Mouse (Mus musculus) heart, embryonic 11.5 days (tissue): ENCODE results near the gene Epc2. TPM values are rescaled to one million over a fixed set of nuclear protein-coding genes. Genes with fewer than 3 reads are reported as not detected.

Experiments
- ATAC-seq: fragments of 200-750 bp; cut with Nextera tagmentation; replicated peaks from 2 replicates; pipeline ENCODE4 v1.8.0; 2017; ENCODE audit warnings: moderate library complexity; ENCODE audit not compliant: insufficient number of reproducible peaks, low FRiP score, low TSS enrichment
- H3K27ac ChIP-seq: fragments of 300-500 bp; sonication (generic); 2 replicates; pipeline ENCODE4 v1.5.1; 2014; ENCODE audit warnings: mild to moderate bottlenecking, low read depth, low read length
- H3K27me3 ChIP-seq: fragments of 300-500 bp; sonication (generic); 2 replicates; pipeline ENCODE4 v1.6.1; 2014; ENCODE audit warnings: mild to moderate bottlenecking, low read length, mixed read lengths; ENCODE audit not compliant: control insufficient read depth, insufficient read depth
- H3K36me3 ChIP-seq: fragments of 300-500 bp; sonication (generic); 2 replicates; pipeline ENCODE4 v1.6.1; 2014; ENCODE audit warnings: mild to moderate bottlenecking, low read length, moderate library complexity, mixed read lengths; ENCODE audit not compliant: control insufficient read depth, insufficient read depth
- H3K4me1 ChIP-seq: fragments of 300-500 bp; sonication (generic); 2 replicates; pipeline ENCODE4 v1.6.1; 2014; ENCODE audit warnings: low read length; ENCODE audit not compliant: control insufficient read depth, insufficient read depth
- H3K4me2 ChIP-seq: fragments of 300-500 bp; sonication (generic); 2 replicates; pipeline ENCODE4 v1.6.1; 2014; ENCODE audit warnings: mild to moderate bottlenecking, moderate library complexity
- H3K4me3 ChIP-seq: fragments of 300-500 bp; sonication (generic); 2 replicates; pipeline ENCODE4 v1.5.1; 2014; ENCODE audit warnings: low read depth, low read length
- H3K9ac ChIP-seq: fragments of 300-500 bp; sonication (generic); 2 replicates; pipeline ENCODE4 v1.6.1; 2014; ENCODE audit warnings: mild to moderate bottlenecking, low read depth, low read length, moderate library complexity
- H3K9me3 ChIP-seq: fragments of 300-500 bp; sonication (generic); replicated peaks from 2 replicates; pipeline ENCODE4 v1.6.1; 2016; ENCODE audit warnings: low read length; ENCODE audit not compliant: control insufficient read depth
- WGBS: fragments of 180-500 bp; shearing (Covaris S2); extraction: QIAGEN DNeasy Blood & Tissue Kit; methylation state at CpG from one replicate; pipeline ENCODE4 v1.1.7; 2014; ENCODE audit not compliant: insufficient replicate concordance; 5-methylcytosine and 5-hydroxymethylcytosine counted together
- polyA plus RNA-seq: library from polyadenylated mRNA; unstranded; fragments of >200 nt; fragmentation: Nextera tagmentation; extraction: Ambion mirVana; gene quantifications from 2 replicates; pipeline ENCODE4 v1.2.1, GENCODE M21; 2014

Epc2 gene
- polyA plus RNA-seq, 1 experiment from 2014 or later, result 8.2 TPM

GRCm38 (mm10) chr2:49583311-49583710 lies 132.0 kb downstream of the Epc2 start:
- 73% methylated on average over 2 of the region's 2 CpGs for WGBS
- no peaks in the 10 kb centered on the region for H3K36me3 ChIP-seq
- no peaks in the 10 kb centered on the region for H3K27me3 ChIP-seq
- H3K9me3 ChIP-seq, result no peaks in the 10 kb centered on the region
- H3K4me3 ChIP-seq, result no peak overlapping the region
- H3K9ac ChIP-seq, result no peak overlapping the region
- ATAC-seq, result no peak
- H3K4me1 ChIP-seq, result no peaks in the 10 kb centered on the region
- H3K27ac ChIP-seq, result no peak overlapping the region
- H3K4me2 ChIP-seq, result no peak overlapping the region

- Histone ChIP-seq H3K4me1 (no peaks in the 10 kb centered on the region), H3K27me3 (no peaks in the 10 kb centered on the region), H3K4me2 (no peak overlapping the region), H3K9ac (no peak overlapping the region), H3K9me3 (no peaks in the 10 kb centered on the region), H3K36me3 (no peaks in the 10 kb centered on the region), H3K27ac (no peak overlapping the region), H3K4me3 (no peak overlapping the region)
- WGBS, result 64% methylated on average over 5 of the region's 5 CpGs
- no peak for ATAC-seq
These were observed 139.2 kb downstream of the Epc2 start for GRCm38 (mm10) chr2:49590450-49590849.

GRCm38 (mm10) chr2:49592926-49593325 lies 141.6 kb downstream of the Epc2 start:
- no peaks in the 10 kb centered on the region for H3K4me1 ChIP-seq
- ATAC-seq, result no peak

GRCm38 (mm10) chr2:49594886-49595285 lies 143.6 kb downstream of the Epc2 start:
- Histone ChIP-seq H3K27ac (no peak overlapping the region), H3K4me1 (no peaks in the 10 kb centered on the region), H3K4me2 (no peak overlapping the region), H3K36me3 (no peaks in the 10 kb centered on the region), H3K27me3 (no peaks in the 10 kb centered on the region), H3K4me3 (no peak overlapping the region), H3K9me3 (no peaks in the 10 kb centered on the region), H3K9ac (no peak overlapping the region)
- 76% methylated on average over 7 of the region's 7 CpGs for WGBS
- no peak for ATAC-seq

More at GRCm38 (mm10) chr2:49592926-49593325, 141.6 kb downstream of the Epc2 start:
- H3K27ac ChIP-seq, result no peak overlapping the region
- H3K27me3 ChIP-seq, result no peaks in the 10 kb centered on the region
- H3K4me2 ChIP-seq, result no peak overlapping the region
- H3K4me3 ChIP-seq, result no peak overlapping the region
- H3K9me3 ChIP-seq, result no peaks in the 10 kb centered on the region
- no peaks in the 10 kb centered on the region for H3K36me3 ChIP-seq
- H3K9ac ChIP-seq, result no peak overlapping the region

GRCm38 (mm10) chr2:49596318-49596717 lies 145.0 kb downstream of the Epc2 start:
- Histone ChIP-seq H3K9ac (no peak overlapping the region), H3K4me3 (no peak overlapping the region), H3K27ac (no peak overlapping the region), H3K36me3 (no peaks in the 10 kb centered on the region), H3K4me2 (no peak overlapping the region), H3K9me3 (no peaks in the 10 kb centered on the region), H3K27me3 (no peaks in the 10 kb centered on the region), H3K4me1 (no peaks in the 10 kb centered on the region)
- WGBS, result 63% methylated on average over 3 of the region's 3 CpGs
- no peak for ATAC-seq

DNA sequence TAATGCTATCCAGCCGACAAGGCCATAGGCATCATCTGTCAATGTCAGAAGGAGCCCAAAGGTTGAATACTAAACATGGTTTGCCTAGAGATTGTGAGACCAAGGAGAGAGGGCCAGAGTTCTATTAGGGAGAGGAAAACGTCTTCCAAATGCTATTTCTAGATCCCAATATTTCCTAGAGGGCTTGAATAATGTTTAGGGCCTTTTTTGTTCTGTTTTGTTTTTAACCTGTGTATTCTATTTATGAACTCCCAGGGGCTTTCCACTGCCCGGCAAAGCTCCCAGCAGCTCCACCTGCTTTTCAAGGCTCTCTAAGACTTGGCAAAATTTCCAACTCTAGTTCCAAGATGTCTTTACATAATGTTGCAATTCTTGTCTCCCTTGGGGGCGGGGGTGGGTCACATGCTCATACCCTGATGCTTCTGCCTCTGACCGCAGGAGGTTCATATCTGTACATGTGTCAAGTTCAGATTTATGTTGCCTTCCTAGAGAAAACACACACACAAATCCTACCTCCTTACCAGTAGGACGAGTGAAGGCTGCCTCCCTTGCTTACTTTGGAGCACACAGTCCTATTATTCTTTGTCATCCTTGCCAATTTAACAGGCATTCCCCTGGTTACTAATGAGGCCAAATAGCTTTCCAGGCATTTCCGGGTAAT lies 148.9 kb downstream of the Epc2 start:
- WGBS, result 64% methylated on average over 7 of the region's 7 CpGs
- Histone ChIP-seq H3K4me3 (no peak overlapping the region), H3K36me3 (no peaks in the 10 kb centered on the region), H3K4me1 (no peaks in the 10 kb centered on the region), H3K4me2 (no peak overlapping the region), H3K27me3 (no peaks in the 10 kb centered on the region), H3K27ac (no peak overlapping the region), H3K9ac (no peak overlapping the region), H3K9me3 (no peaks in the 10 kb centered on the region)
- ATAC-seq, result no peak

Other genes with a start within 250 kb of the Epc2 start
- 1.2 and 1.3 TPM in 2 replicates for gene Kif5c, start 167.8 kb downstream of the Epc2 start, polyA plus RNA-seq